Mouse (Mus musculus): ENCODE measurements around the gene Hist1h1c.
"Not testable (repeated sequence)": the region's sequence is repeated elsewhere in the genome, so short reads cannot be mapped to it uniquely, and the experiment has no call there.

The Hist1h1c gene

DNA sequence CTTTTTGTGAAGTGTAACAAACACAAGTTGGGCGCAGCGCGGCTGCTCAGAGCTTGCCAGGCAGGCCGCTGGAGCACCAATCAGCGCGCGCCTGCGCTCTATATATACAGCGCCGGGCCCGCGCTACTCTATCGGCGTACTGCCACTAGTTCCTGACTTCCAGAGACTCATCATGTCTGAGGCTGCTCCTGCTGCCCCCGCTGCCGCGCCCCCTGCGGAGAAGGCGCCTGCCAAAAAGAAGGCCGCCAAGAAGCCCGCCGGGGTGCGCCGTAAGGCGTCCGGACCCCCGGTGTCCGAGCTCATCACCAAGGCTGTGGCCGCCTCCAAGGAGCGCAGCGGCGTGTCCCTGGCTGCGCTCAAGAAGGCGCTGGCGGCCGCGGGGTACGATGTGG lies at the start of gene Hist1h1c:
Hist1h1c (plus strand) TSS at position 132 of the 392 bp plus-strand sequence.
- in situ Hi-C loops (cut with MboI; ENCODE audit: low pct_unique_long_range_greater_than_20kb in 1 of 2, low sequenced_read_pairs in 2 of 2, unreplicated experiment in 1 of 2): loop anchor here in 1 of 2 experiments (10.0 to 25.0 kb wide), 2 partner anchors 54 to 1701 kb away; partner anchors contain the start of genes Hist1h2ac, Hist1h2ag, Hist1h2ah and Hist1h2bc

DNA sequence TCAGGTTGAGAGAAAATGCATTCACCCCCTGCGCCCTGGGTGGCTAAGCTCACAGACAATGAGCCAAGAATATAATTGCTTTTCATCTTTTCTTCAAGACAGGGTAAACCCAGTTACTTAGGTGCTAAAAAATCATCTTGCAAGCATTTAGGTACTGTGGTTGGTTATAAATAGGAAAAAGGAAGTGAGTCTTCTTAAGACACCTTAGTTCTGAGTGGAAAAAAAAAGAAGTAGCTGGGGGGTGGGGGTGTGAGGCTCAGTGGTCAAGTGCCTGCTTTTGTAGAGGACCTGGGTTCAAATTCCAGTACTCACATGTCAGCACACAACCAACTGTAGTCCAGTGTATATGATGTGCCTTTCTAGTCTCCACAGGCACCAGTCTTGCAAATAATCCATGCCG lies 49.7 kb upstream of the Hist1h1c start:
- in situ Hi-C loops (cut with MboI; ENCODE audit: low pct_unique_long_range_greater_than_20kb in 1 of 2, low sequenced_read_pairs in 2 of 2, unreplicated experiment in 1 of 2): loop anchor here (10.0 kb wide), 2 partner anchors 46 to 64 kb away; partner anchors contain the start of genes Hist1h1c (in 1 of the 2), Hist1h1e (in 1 of the 2) and Hist1h2be (in 1 of the 2)

GRCm38 (mm10) chr13:23689459-23689858 lies 49.1 kb upstream of the Hist1h1c start:
- in situ Hi-C loops (cut with MboI; ENCODE audit: low pct_unique_long_range_greater_than_20kb in 1 of 2, low sequenced_read_pairs in 2 of 2, unreplicated experiment in 1 of 2): loop anchor here (10.0 kb wide), 2 partner anchors 45 to 65 kb away; partner anchors contain the start of genes Hist1h1c (in 1 of the 2), Hist1h1e (in 1 of the 2) and Hist1h2be (in 1 of the 2)

- in situ Hi-C loops (cut with MboI; ENCODE audit: low pct_unique_long_range_greater_than_20kb in 1 of 2, low sequenced_read_pairs in 2 of 2, unreplicated experiment in 1 of 2): no loop called here
Observed at GRCm38 (mm10) chr13:23693856-23694440, 44.7 kb upstream of the Hist1h1c start.

DNA sequence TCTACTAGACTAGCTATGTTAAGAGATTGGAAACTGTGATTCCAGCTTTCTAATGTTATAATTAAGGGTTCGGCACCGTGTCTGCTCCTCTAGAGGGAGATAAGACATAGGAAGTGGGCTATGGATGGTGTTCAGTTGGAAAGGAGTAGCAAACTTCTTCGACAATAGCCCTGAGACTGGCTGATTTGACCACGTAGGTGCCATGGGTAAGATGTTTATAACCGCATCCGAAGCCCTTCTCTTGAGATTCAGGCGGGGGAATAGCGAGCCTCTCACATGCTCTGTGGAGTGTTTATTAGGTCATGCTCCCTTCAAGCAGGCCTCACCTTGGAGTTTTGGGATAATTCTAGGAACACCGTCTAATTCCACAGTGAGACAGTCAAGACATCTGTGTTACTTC lies 43.7 kb upstream of the Hist1h1c start:
- in situ Hi-C loops (cut with MboI; ENCODE audit: low pct_unique_long_range_greater_than_20kb in 1 of 2, low sequenced_read_pairs in 2 of 2, unreplicated experiment in 1 of 2): no loop called here

- in situ Hi-C loops (cut with MboI; ENCODE audit: low pct_unique_long_range_greater_than_20kb in 1 of 2, low sequenced_read_pairs in 2 of 2, unreplicated experiment in 1 of 2): no loop called here
Observed at GRCm38 (mm10) chr13:23695514-23695913, 43.1 kb upstream of the Hist1h1c start, which contains the start of gene Hist1h1t. Gene Hist1h1t (plus strand): TSS chr13:23695814.

GRCm38 (mm10) chr13:23696061-23696474 lies 42.5 kb upstream of the Hist1h1c start:
- in situ Hi-C loops (cut with MboI; ENCODE audit: low pct_unique_long_range_greater_than_20kb in 1 of 2, low sequenced_read_pairs in 2 of 2, unreplicated experiment in 1 of 2): no loop called here

DNA sequence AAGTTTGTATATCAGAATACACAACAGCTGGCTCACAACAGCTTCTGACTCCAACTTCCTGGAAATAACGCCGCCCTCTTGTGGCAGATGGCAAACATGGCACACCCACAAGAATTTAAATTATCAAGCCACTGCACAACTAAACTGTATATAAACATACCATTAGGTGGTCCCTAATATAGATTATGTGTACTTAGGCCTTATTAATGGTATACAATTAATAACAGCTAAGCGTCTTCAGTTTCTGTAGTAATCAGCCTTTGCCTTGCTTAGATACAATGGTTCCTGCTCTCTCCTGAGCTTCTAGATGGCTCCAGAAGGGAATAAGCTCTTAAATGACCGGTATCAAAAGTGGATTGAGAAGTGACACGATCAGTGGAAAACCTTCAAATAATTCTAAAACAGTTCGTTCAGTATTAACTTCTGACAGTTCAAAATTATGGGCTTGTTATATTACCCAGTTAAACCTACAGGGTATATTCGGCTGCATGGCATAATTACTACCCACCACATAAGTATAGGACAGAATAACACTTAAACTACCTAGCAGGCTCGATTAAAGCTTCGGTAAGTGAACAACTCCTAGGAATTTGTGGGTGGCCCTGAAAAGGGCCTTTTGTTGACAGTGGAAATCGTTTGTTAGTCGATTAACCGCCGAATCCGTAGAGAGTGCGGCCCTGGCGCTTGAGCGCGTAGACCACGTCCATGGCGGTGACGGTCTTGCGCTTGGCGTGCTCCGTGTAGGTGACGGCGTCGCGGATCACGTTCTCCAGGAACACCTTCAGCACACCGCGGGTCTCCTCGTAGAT lies 40.9 kb upstream of the Hist1h1c start:
- in situ Hi-C loops (cut with MboI; ENCODE audit: low pct_unique_long_range_greater_than_20kb in 1 of 2, low sequenced_read_pairs in 2 of 2, unreplicated experiment in 1 of 2): no loop called here

GRCm38 (mm10) chr13:23698300-23698693 lies 40.3 kb upstream of the Hist1h1c start, which contains the start of gene Hist1h4c:
Gene Hist1h4c (minus strand): TSS chr13:23698454.
- in situ Hi-C loops (cut with MboI; ENCODE audit: low pct_unique_long_range_greater_than_20kb in 1 of 2, low sequenced_read_pairs in 2 of 2, unreplicated experiment in 1 of 2): no loop called here

DNA sequence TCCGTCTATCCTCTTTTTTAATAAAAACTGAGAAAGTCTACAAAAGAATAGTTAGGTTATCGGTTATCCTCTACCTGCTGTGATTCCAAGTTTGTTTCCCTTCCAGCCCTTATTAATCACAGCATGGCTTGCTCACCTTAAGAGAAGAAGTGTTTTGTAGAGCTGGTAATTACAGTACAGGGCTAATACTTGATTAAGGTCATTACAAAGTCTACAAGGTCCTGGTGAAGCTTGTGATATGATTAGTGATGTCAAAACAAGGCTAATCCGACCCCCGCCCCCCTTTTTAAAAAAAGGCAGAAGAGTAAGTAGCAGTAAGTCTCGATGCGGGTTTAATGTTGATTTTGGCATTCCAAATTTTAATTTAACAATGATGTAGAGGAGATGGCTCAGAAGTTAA lies 39.6 kb upstream of the Hist1h1c start:
- in situ Hi-C loops (cut with MboI; ENCODE audit: low pct_unique_long_range_greater_than_20kb in 1 of 2, low sequenced_read_pairs in 2 of 2, unreplicated experiment in 1 of 2): no loop called here

GRCm38 (mm10) chr13:23699767-23700166 lies 38.8 kb upstream of the Hist1h1c start:
- in situ Hi-C loops (cut with MboI; ENCODE audit: low pct_unique_long_range_greater_than_20kb in 1 of 2, low sequenced_read_pairs in 2 of 2, unreplicated experiment in 1 of 2): no loop called here

DNA sequence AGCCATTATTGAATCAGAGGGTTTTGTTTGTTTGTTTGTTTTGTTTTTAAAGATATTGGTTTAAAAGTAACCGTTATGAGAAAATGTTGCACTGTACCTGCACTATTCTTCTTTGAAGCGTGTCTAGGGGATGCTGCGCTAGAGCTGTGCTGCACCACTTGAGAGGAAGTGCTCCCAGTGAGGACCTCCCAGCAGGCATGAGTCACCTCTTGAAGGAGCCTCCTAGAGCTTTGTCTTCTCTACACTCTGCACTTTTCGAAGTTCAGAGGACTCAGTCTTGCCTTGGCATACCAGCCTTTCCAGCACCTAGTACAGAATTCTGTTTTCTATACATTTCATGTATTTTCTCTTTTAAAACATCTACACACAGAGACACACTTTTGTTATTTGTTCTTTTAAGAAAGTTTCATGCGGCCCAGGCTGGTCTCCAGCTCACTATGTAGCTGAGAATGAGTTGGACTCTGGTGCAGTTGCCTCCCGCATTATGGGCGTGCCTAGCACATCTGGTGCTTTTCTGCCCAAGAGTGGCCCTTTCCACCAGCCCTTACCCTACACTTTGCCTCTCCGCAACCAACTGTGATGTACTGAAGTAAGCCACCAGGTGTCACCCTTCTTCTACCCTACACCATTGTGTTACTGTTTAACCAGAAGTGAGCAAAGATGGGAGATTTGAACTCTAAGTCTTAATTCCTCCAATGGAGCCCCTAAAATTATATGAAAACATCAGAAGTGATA lies 37.7 kb upstream of the Hist1h1c start:
- in situ Hi-C loops (cut with MboI; ENCODE audit: low pct_unique_long_range_greater_than_20kb in 1 of 2, low sequenced_read_pairs in 2 of 2, unreplicated experiment in 1 of 2): no loop called here

DNA sequence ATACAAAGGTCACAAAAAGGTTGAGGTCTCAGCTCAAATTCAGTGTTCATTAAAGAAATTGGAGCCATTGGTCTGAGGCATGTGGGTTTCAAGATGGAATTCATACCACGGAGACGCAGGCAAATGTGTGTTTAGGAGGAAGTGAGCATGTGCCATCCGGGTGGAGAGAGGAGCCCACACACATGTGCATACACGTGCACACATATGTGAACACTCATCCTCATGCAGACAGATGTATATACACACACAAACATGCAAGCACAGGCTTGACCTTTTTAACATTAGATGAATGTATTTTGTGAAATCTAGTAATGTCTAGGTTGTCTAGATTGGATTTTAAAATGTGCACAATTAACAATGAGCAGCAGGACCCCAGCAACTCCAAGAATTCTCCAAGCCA lies 36.4 kb upstream of the Hist1h1c start:
- in situ Hi-C loops (cut with MboI; ENCODE audit: low pct_unique_long_range_greater_than_20kb in 1 of 2, low sequenced_read_pairs in 2 of 2, unreplicated experiment in 1 of 2): no loop called here

DNA sequence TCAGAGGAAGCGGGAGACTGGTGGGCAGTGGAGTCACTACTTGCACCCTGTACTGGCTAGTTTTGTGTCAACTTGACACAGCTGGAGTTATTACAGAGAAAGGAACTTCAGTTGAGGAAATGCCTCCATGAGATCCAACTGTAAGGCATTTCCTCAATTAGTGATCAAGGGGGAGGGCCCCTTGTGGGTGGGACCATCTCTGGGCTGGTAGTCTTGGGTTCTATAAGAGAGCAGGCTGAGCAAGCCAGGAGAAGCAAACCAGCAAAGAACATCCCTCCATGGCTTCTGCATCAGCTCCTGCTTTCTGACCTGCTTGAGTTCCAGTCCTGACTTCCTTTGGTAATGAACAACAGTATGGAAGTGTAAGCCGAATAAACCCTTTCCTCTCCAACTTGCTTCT lies 35.8 kb upstream of the Hist1h1c start:
- in situ Hi-C loops (cut with MboI; ENCODE audit: low pct_unique_long_range_greater_than_20kb in 1 of 2, low sequenced_read_pairs in 2 of 2, unreplicated experiment in 1 of 2): not testable (repeated sequence)

DNA sequence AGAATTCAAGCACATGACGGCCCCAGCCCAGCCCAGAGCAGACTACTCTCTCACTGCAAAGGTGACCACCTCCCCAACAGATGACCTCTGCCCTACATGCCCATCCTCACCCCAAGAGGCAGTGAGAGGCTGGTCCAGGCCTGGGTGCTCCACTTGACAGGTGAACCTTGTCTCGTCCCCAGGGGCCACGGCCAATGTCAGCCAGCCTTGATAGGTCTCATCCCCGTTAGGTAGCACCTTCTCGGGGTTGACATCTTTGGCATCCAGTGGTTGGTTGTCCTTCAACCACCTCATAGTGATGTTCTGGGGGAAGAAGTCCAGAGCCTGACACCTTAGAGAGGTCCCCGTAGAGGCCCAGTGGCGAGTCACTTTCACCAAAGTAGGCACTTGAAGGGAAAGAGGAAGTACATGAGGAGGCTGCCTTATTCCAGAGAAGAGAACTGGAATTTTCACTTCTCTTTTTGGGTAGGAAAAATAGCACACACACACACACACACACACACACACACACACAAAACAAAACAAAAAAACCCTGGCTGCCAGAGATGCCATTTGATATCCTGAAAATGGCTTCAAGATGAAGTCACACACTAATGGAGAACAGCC lies 32.8 kb upstream of the Hist1h1c start:
- in situ Hi-C loops (cut with MboI; ENCODE audit: low pct_unique_long_range_greater_than_20kb in 1 of 2, low sequenced_read_pairs in 2 of 2, unreplicated experiment in 1 of 2): no loop called here

DNA sequence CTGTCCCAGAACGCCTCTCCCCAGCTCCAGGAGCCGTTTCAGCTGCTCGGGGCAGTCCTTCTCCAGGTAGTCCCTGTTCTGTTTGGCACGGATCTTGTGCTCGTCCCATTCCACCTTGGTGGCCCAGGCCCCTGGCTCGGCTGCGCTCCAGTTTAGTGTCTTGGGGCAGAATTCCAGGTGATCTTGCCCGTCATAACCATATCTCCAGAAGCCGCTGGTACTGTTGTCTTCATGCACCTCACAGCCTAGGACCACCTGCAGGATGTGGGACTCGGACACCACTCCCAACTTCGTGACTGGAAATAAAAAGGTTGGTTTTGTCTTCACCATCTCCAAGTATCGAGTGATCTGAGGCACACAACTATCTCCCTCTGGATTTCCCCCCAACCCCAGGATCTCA lies 31.8 kb upstream of the Hist1h1c start:
- in situ Hi-C loops (cut with MboI; ENCODE audit: low pct_unique_long_range_greater_than_20kb in 1 of 2, low sequenced_read_pairs in 2 of 2, unreplicated experiment in 1 of 2): no loop called here

- in situ Hi-C loops (cut with MboI; ENCODE audit: low pct_unique_long_range_greater_than_20kb in 1 of 2, low sequenced_read_pairs in 2 of 2, unreplicated experiment in 1 of 2): no loop called here
Observed at GRCm38 (mm10) chr13:23708041-23708440, 30.6 kb upstream of the Hist1h1c start.

GRCm38 (mm10) chr13:23708654-23709053 lies 30.0 kb upstream of the Hist1h1c start:
- in situ Hi-C loops (cut with MboI; ENCODE audit: low pct_unique_long_range_greater_than_20kb in 1 of 2, low sequenced_read_pairs in 2 of 2, unreplicated experiment in 1 of 2): no loop called here
